13 mouse cellular contexts compared by ENCODE assay signal in the genomic region with DNA sequence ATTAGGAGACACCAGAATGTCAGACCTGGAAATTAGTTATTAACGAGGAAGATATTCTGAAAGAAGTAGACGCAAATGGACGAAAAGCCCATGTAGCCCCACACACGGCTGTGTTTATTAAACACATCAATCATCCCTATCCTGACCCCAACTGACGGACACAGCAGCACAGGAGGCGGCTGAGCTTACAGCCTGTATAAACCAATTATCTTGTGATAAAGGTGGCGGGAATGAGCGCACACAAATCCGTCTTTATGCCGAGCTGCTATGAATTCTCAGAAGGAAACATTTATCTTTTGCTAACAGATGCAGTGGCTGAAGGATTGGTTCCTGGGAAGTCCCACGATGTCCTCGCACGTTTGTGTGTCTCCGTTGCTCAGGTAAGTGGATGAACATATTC.
"Had no signal": no experiment of that assay in that cellular context is flagged by ENCODE, and none has a peak within 500 bp of the region (broad histone marks: within the 10 kb centered on the region; RNA-seq: fewer than 3 reads in every experiment).

No protein-coding gene starts in this region.

- H3K9me3 ChIP-seq: limb, embryonic 13.5 days; neural tube, embryonic 13.5 days had no signal

- H3K9ac ChIP-seq: limb, embryonic 13.5 days; liver, embryonic 14.5 days; neural tube, embryonic 13.5 days had no signal

- ATAC-seq: midbrain, embryonic 16.5 days had no signal

- H3K27me3 ChIP-seq: limb, embryonic 13.5 days; neural tube, embryonic 13.5 days had no signal

- DNase-seq: kidney, postnatal 10 days; kidney, postnatal 4 days; left cerebral cortex, postnatal 4 days; lung, adult 18-20 months; right cerebral cortex, postnatal 4 days; spleen, adult 18-20 months; thymus, adult 18-20 months; thymus, postnatal 14 days had no signal

- H3K4me2 ChIP-seq: limb, embryonic 13.5 days; neural tube, embryonic 13.5 days had no signal

- H3K36me3 ChIP-seq: limb, embryonic 13.5 days; neural tube, embryonic 13.5 days had no signal

- H3K4me3 ChIP-seq: layer of hippocampus, adult 2 months; limb, embryonic 13.5 days; neural tube, embryonic 13.5 days had no signal

- H3K27ac ChIP-seq: layer of hippocampus, adult 2 months; limb, embryonic 13.5 days; liver, embryonic 14.5 days; neural tube, embryonic 13.5 days had no signal
